Mouse (Mus musculus): ENCODE results near the gene Gja3. TPM values are rescaled to one million over a fixed set of nuclear protein-coding genes. Genes with fewer than 3 reads are reported as not detected.
"Not testable (repeated sequence)": the region's sequence is repeated elsewhere in the genome, so short reads cannot be mapped to it uniquely, and the experiment has no call there.

The Gja3 gene
- total and polyA plus RNA-seq, 3 experiments, result not detected

- peak; percentile 79 for TF ChIP-seq SMC3 (IDR thresholded peaks at IDR 0.05; ENCODE audit: low read depth, low read length)
- peak; percentile 79 for TF ChIP-seq ZC3H11A (IDR thresholded peaks at IDR 0.05; ENCODE audit: low read depth, low read length)
- TF ChIP-seq CTCF (IDR thresholded peaks at IDR 0.05 in 2 of 3, conservative IDR thresholded peaks at IDR 0.05 in 1 of 3; ENCODE audit: control insufficient read depth in 1 of 3, insufficient read depth in 1 of 3, low read depth in 2 of 3, low read length in 3 of 3, poor library complexity in 1 of 3, severe bottlenecking in 1 of 3), result peak; percentile 76 to 96 (median 83)
- TF ChIP-seq ZNF384 (IDR thresholded peaks at IDR 0.05; ENCODE audit: low read depth, low read length), result 0 out of 2 replicates have a peak, but pooled peaks have one; percentile 22
- TF ChIP-seq RAD21 (IDR thresholded peaks at IDR 0.05; ENCODE audit: low read depth, low read length), result peak; percentile 77
- peak; percentile 74 for DNase-seq (ENCODE audit: low read depth, low spot score)
- H3K79me2 ChIP-seq (ENCODE audit: control insufficient read depth, insufficient read depth, low read length, poor library complexity); H3K4me1 ChIP-seq (ENCODE audit: control insufficient read depth in 1 of 2, insufficient read depth in 2 of 2, low read length in 2 of 2); H3K27me3 ChIP-seq (ENCODE audit: control insufficient read depth in 1 of 2, insufficient read depth in 2 of 2, low read length in 2 of 2); H3K27ac ChIP-seq (ENCODE audit: control insufficient read depth, low read depth, low read length); H3K9me3 ChIP-seq (replicated peaks; ENCODE audit: insufficient read depth, low read length); H3K4me3 ChIP-seq (ENCODE audit: control insufficient read depth in 1 of 2, insufficient read depth in 1 of 2, low read depth in 2 of 2, low read length in 2 of 2); H3K9ac ChIP-seq (ENCODE audit: control insufficient read depth, low read depth, low read length, poor library complexity, severe bottlenecking); H3K36me3 ChIP-seq (ENCODE audit: control insufficient read depth in 1 of 2, insufficient read depth in 2 of 2, low read length in 2 of 2): not testable (repeated sequence)
Measured at GRCm38 (mm10) chr14:57060052-57060451, 2.2 kb upstream of the Gja3 start.

DNA sequence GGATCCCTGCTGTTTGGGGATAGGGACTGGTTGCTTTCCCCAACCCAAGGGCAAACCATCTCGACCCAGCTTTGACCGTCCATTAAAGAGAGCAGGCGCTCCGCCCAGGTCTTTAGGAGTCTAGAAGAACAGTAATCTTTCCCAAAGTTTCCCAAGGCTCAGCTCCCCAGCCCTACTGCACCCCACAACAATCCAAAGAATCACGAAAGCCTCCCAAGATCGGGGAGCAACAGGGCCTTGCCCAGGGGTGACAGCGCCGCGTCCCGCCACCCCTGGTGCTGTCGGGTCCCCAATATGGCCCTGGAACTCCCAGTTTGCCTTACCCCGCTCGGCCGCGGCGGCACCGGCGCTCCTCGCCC is 717 bp downstream of the Gja3 start:
- no peak overlapping the region for H3K9ac ChIP-seq (ENCODE audit: control insufficient read depth, low read depth, low read length, poor library complexity, severe bottlenecking)

DNA sequence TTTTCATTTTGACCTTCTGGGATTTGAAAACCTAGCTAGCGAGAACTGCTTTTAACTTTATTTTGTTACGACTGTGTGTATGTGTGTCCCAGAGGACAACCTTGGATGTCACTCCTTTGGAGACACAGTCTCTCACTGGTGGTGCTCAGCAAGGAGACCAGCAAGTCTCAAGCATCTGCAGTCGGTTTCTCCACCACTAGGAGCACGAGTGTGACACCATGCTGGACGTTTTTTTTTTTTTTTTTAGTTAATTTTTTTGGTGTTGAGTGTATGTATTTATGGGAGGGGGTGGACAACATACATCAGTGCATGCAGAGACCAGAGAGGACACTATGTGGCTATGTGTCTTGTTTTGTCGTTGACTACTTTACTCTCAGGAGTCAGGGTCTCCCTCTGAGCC is 5.2 kb downstream of the Gja3 start:
- no peaks in the 10 kb centered on the region for H3K9me3 ChIP-seq (replicated peaks; ENCODE audit: insufficient read depth, low read length)
- H3K27ac ChIP-seq (ENCODE audit: control insufficient read depth, low read depth, low read length), result no peak overlapping the region
- no peak for DNase-seq (ENCODE audit: low read depth, low spot score)
- H3K4me3 ChIP-seq (ENCODE audit: control insufficient read depth in 1 of 2, insufficient read depth in 1 of 2, low read depth in 2 of 2, low read length in 2 of 2), result no peak overlapping the region
- TF ChIP-seq BHLHE40 (IDR thresholded peaks at IDR 0.05; ENCODE audit: borderline replicate concordance, low read depth, low read length) (no peak), POLR2AphosphoS2 (IDR thresholded peaks at IDR 0.05; ENCODE audit: low read length) (no peak), POLR2AphosphoS5 (IDR thresholded peaks at IDR 0.05; ENCODE audit: borderline replicate concordance, low read depth, low read length) (no peak), USF1 (IDR thresholded peaks at IDR 0.05; ENCODE audit: low read depth, low read length) (no peak), KAT2A (conservative IDR thresholded peaks at IDR 0.05; ENCODE audit: low read depth, low read length) (no peak), POLR2A (IDR thresholded peaks at IDR 0.05; ENCODE audit: control insufficient read depth in 1 of 2, insufficient read depth in 1 of 2, low read depth in 1 of 2, low read length in 2 of 2, poor library complexity in 1 of 2) (no peak), GABPA (IDR thresholded peaks at IDR 0.05; ENCODE audit: low read depth, low read length) (no peak), UBTF (IDR thresholded peaks at IDR 0.05; ENCODE audit: borderline replicate concordance, insufficient read depth, low read depth, low read length) (no peak)
- H3K36me3 ChIP-seq (ENCODE audit: control insufficient read depth in 1 of 2, insufficient read depth in 2 of 2, low read length in 2 of 2), result no peaks in the 10 kb centered on the region
- H3K9ac ChIP-seq (ENCODE audit: control insufficient read depth, low read depth, low read length, poor library complexity, severe bottlenecking), result no peak overlapping the region
- H3K27me3 ChIP-seq (ENCODE audit: control insufficient read depth in 1 of 2, insufficient read depth in 2 of 2, low read length in 2 of 2), result peaks cover 3 to 12% of the 10 kb centered on the region in 2 experiments; a peak in 3 of 4 replicates
- H3K4me1 ChIP-seq (ENCODE audit: control insufficient read depth in 1 of 2, insufficient read depth in 2 of 2, low read length in 2 of 2), result no peaks in the 10 kb centered on the region
- no peaks in the 10 kb centered on the region for H3K79me2 ChIP-seq (ENCODE audit: control insufficient read depth, insufficient read depth, low read length, poor library complexity)

More for the DNA sequence above, 717 bp downstream of the Gja3 start:
- Histone ChIP-seq H3K36me3 (ENCODE audit: control insufficient read depth in 1 of 2, insufficient read depth in 2 of 2, low read length in 2 of 2) (no peaks in the 10 kb centered on the region), H3K4me1 (ENCODE audit: control insufficient read depth in 1 of 2, insufficient read depth in 2 of 2, low read length in 2 of 2) (no peaks in the 10 kb centered on the region), H3K27ac (ENCODE audit: control insufficient read depth, low read depth, low read length) (no peak overlapping the region), H3K4me3 (ENCODE audit: control insufficient read depth in 1 of 2, insufficient read depth in 1 of 2, low read depth in 2 of 2, low read length in 2 of 2) (no peak overlapping the region), H3K79me2 (ENCODE audit: control insufficient read depth, insufficient read depth, low read length, poor library complexity) (no peaks in the 10 kb centered on the region), H3K9me3 (replicated peaks; ENCODE audit: insufficient read depth, low read length) (no peaks in the 10 kb centered on the region), H3K27me3 (ENCODE audit: control insufficient read depth in 1 of 2, insufficient read depth in 2 of 2, low read length in 2 of 2) (peaks cover 0 to 1% of the 10 kb centered on the region in 2 experiments; a peak in 2 of 4 replicates)
- TF ChIP-seq MYB (IDR thresholded peaks at IDR 0.05; ENCODE audit: low read depth, low read length), result no peak
- no peak for TF ChIP-seq KAT2A (conservative IDR thresholded peaks at IDR 0.05; ENCODE audit: low read depth, low read length)
- DNase-seq (ENCODE audit: low read depth, low spot score), result no peak
